Mouse (Mus musculus) forebrain, embryonic 15.5 days (tissue): ENCODE results near the gene Gm1043. TPM values are rescaled to one million over a fixed set of nuclear protein-coding genes. Genes with fewer than 3 reads are reported as not detected.
A peak's percentile ranks its signal among the peaks of the same experiment; 100 is the strongest.

Source experiments
- ATAC-seq: fragments of 200-750 bp; cut with Nextera tagmentation; replicated peaks from 2 replicates; pipeline ENCODE4 v1.8.0; 2017; ENCODE audit warnings: mild to moderate bottlenecking, moderate TSS enrichment, moderate library complexity
- H3K27ac ChIP-seq: fragments of 300-500 bp; sonication (generic); replicated peaks from 2 replicates; pipeline ENCODE4 v1.5.1; 2015; ENCODE audit warnings: mild to moderate bottlenecking, inconsistent platforms
- H3K27me3 ChIP-seq: fragments of 300-500 bp; sonication (generic); 2 replicates; pipeline ENCODE4 v1.6.1; 2015; ENCODE audit warnings: inconsistent platforms
- H3K36me3 ChIP-seq: fragments of 300-500 bp; sonication (generic); 2 replicates; pipeline ENCODE4 v1.6.1; 2015; ENCODE audit warnings: mild to moderate bottlenecking, inconsistent platforms
- H3K4me1 ChIP-seq: fragments of 300-500 bp; sonication (generic); 2 replicates; pipeline ENCODE4 v1.6.1; 2015; ENCODE audit warnings: inconsistent platforms
- H3K4me2 ChIP-seq: fragments of 300-500 bp; sonication (generic); replicated peaks from 2 replicates; pipeline ENCODE4 v1.6.1; 2015; ENCODE audit warnings: mild to moderate bottlenecking, inconsistent platforms
- H3K4me3 ChIP-seq: fragments of 300-500 bp; sonication (generic); 2 replicates; pipeline ENCODE4 v1.5.1; 2015; ENCODE audit warnings: mild to moderate bottlenecking, inconsistent platforms
- H3K9ac ChIP-seq: fragments of 300-500 bp; sonication (generic); replicated peaks from 2 replicates; pipeline ENCODE4 v1.6.1; 2015; ENCODE audit warnings: mild to moderate bottlenecking, inconsistent platforms
- H3K9me3 ChIP-seq: fragments of 300-500 bp; sonication (generic); 2 replicates; pipeline ENCODE4 v1.6.1; 2016; ENCODE audit warnings: inconsistent platforms
- WGBS: fragments of 180-500 bp; shearing (Covaris S2); methylation state at CpG from one replicate; pipeline ENCODE4 v1.1.7; 2015; ENCODE audit warnings: mixed read lengths; 5-methylcytosine and 5-hydroxymethylcytosine counted together
- polyA plus RNA-seq: library from polyadenylated mRNA; unstranded; fragments of >200 nt; fragmentation: Nextera tagmentation; extraction: Ambion mirVana; gene quantifications from 2 replicates; pipeline ENCODE4 v1.2.1, GENCODE M21; 2015

The Gm1043 gene
- polyA plus RNA-seq, 1 experiment from 2014 or later = 2.3 TPM

- no peaks in the 10 kb centered on the region for H3K27me3 ChIP-seq
- 40% methylated on average over 5 of the region's 5 CpGs for WGBS
- no peaks in the 10 kb centered on the region for H3K36me3 ChIP-seq
- no peak overlapping the region for H3K4me3 ChIP-seq
- ATAC-seq = no peak
- H3K9ac ChIP-seq = no peak overlapping the region
- no peak overlapping the region for H3K4me2 ChIP-seq
- H3K4me1 ChIP-seq = no peaks in the 10 kb centered on the region
- H3K9me3 ChIP-seq = no peaks in the 10 kb centered on the region
- H3K27ac ChIP-seq = no peak overlapping the region
These were observed 134.4 kb downstream of the Gm1043 start for GRCm38 (mm10) chr5:37219615-37220014.

- Histone ChIP-seq H3K36me3 (no peaks in the 10 kb centered on the region), H3K27me3 (no peaks in the 10 kb centered on the region), H3K4me3 (no peak overlapping the region), H3K4me1 (no peaks in the 10 kb centered on the region), H3K9ac (no peak overlapping the region), H3K4me2 (no peak overlapping the region), H3K9me3 (no peaks in the 10 kb centered on the region), H3K27ac (no peak overlapping the region)
- 92% methylated on average over 5 of the region's 5 CpGs for WGBS
- no peak for ATAC-seq
These were observed 135.4 kb downstream of the Gm1043 start for GRCm38 (mm10) chr5:37220575-37220974.

GRCm38 (mm10) chr5:37221563-37221962 is 136.4 kb downstream of the Gm1043 start:
- Histone ChIP-seq H3K27me3 (no peaks in the 10 kb centered on the region), H3K9ac (no peak overlapping the region), H3K27ac (no peak overlapping the region), H3K4me1 (no peaks in the 10 kb centered on the region), H3K4me3 (no peak overlapping the region), H3K36me3 (no peaks in the 10 kb centered on the region), H3K9me3 (no peaks in the 10 kb centered on the region), H3K4me2 (no peak overlapping the region)
- 38% methylated on average over 6 of the region's 6 CpGs for WGBS
- no peak for ATAC-seq

- Histone ChIP-seq H3K36me3 (no peaks in the 10 kb centered on the region), H3K27ac (no peak overlapping the region), H3K9ac (no peak overlapping the region), H3K9me3 (no peaks in the 10 kb centered on the region), H3K4me2 (no peak overlapping the region), H3K27me3 (no peaks in the 10 kb centered on the region), H3K4me1 (no peaks in the 10 kb centered on the region), H3K4me3 (no peak overlapping the region)
- no peak for ATAC-seq
- 47% methylated on average over 8 of the region's 8 CpGs for WGBS
These were observed 137.1 kb downstream of the Gm1043 start for GRCm38 (mm10) chr5:37222316-37222715.

GRCm38 (mm10) chr5:37225708-37226107 is 140.5 kb downstream of the Gm1043 start:
- ATAC-seq = no peak
- no peaks in the 10 kb centered on the region for H3K9me3 ChIP-seq
- H3K4me2 ChIP-seq = no peak overlapping the region
- no peaks in the 10 kb centered on the region for H3K27me3 ChIP-seq
- H3K9ac ChIP-seq = no peak overlapping the region
- WGBS = 88% methylated on average over 1 of the region's 1 CpGs
- no peaks in the 10 kb centered on the region for H3K4me1 ChIP-seq
- no peak overlapping the region for H3K27ac ChIP-seq
- H3K36me3 ChIP-seq = no peaks in the 10 kb centered on the region
- no peak overlapping the region for H3K4me3 ChIP-seq

- Histone ChIP-seq H3K4me3 (no peak overlapping the region), H3K27ac (no peak overlapping the region), H3K9me3 (no peaks in the 10 kb centered on the region), H3K4me2 (no peak overlapping the region), H3K9ac (no peak overlapping the region), H3K36me3 (no peaks in the 10 kb centered on the region), H3K4me1 (0 out of 2 replicates have a peak, but pooled peaks cover 4% of the 10 kb centered on the region), H3K27me3 (0 out of 2 replicates have a peak, but pooled peaks cover 2% of the 10 kb centered on the region)
- ATAC-seq = no peak
- WGBS = 65% methylated on average over 6 of the region's 6 CpGs
These were observed 142.9 kb downstream of the Gm1043 start for GRCm38 (mm10) chr5:37227956-37228680.

GRCm38 (mm10) chr5:37228894-37229293 is 143.7 kb downstream of the Gm1043 start:
- 63% methylated on average over 7 of the region's 7 CpGs for WGBS
- Histone ChIP-seq H3K27ac (no peak overlapping the region), H3K4me2 (no peak overlapping the region), H3K9me3 (no peaks in the 10 kb centered on the region), H3K4me1 (0 out of 2 replicates have a peak, but pooled peaks cover 4% of the 10 kb centered on the region), H3K36me3 (no peaks in the 10 kb centered on the region), H3K27me3 (0 out of 2 replicates have a peak, but pooled peaks cover 2% of the 10 kb centered on the region), H3K9ac (no peak overlapping the region), H3K4me3 (no peak overlapping the region)
- ATAC-seq = no peak

- H3K4me3 ChIP-seq = no peak overlapping the region
- no peak overlapping the region for H3K9ac ChIP-seq
- peak; percentile 44; the same call in 1 of the 2 replicates for ATAC-seq
- 0 out of 2 replicates have a peak, but pooled peaks cover 2% of the 10 kb centered on the region for H3K27me3 ChIP-seq
- WGBS = 45% methylated on average over 9 of the region's 9 CpGs
- H3K27ac ChIP-seq = peak overlapping the region; percentile 37
- H3K36me3 ChIP-seq = no peaks in the 10 kb centered on the region
- 0 out of 2 replicates have a peak, but pooled peaks cover 4% of the 10 kb centered on the region for H3K4me1 ChIP-seq
- no peak overlapping the region for H3K4me2 ChIP-seq
- H3K9me3 ChIP-seq = no peaks in the 10 kb centered on the region
These were observed 147.9 kb downstream of the Gm1043 start for GRCm38 (mm10) chr5:37233010-37233557.

- no peak overlapping the region for H3K4me3 ChIP-seq
- no peak for ATAC-seq
- no peaks in the 10 kb centered on the region for H3K9me3 ChIP-seq
- H3K4me1 ChIP-seq = peaks cover 25% of the 10 kb centered on the region
- H3K4me2 ChIP-seq = no peak overlapping the region
- H3K27ac ChIP-seq = no peak overlapping the region
- WGBS = 43% methylated on average over 2 of the region's 2 CpGs
- no peak overlapping the region for H3K9ac ChIP-seq
- H3K27me3 ChIP-seq = peaks cover 30% of the 10 kb centered on the region
- no peaks in the 10 kb centered on the region for H3K36me3 ChIP-seq
These were observed 153.5 kb downstream of the Gm1043 start for GRCm38 (mm10) chr5:37238654-37239053.

GRCm38 (mm10) chr5:37240550-37240949 is 155.4 kb downstream of the Gm1043 start:
- no peak overlapping the region for H3K4me2 ChIP-seq
- no peaks in the 10 kb centered on the region for H3K9me3 ChIP-seq
- no peak for ATAC-seq
- H3K4me1 ChIP-seq = peaks cover 44% of the 10 kb centered on the region
- peaks cover 30% of the 10 kb centered on the region for H3K27me3 ChIP-seq
- no peaks in the 10 kb centered on the region for H3K36me3 ChIP-seq
- no peak overlapping the region for H3K4me3 ChIP-seq
- H3K9ac ChIP-seq = no peak overlapping the region
- H3K27ac ChIP-seq = no peak overlapping the region
- 10% methylated on average over 5 of the region's 5 CpGs for WGBS

GRCm38 (mm10) chr5:37241224-37241623 is 156.1 kb downstream of the Gm1043 start:
- no peaks in the 10 kb centered on the region for H3K9me3 ChIP-seq
- H3K27me3 ChIP-seq = peaks cover 30% of the 10 kb centered on the region
- peaks cover 44% of the 10 kb centered on the region for H3K4me1 ChIP-seq
- H3K4me2 ChIP-seq = peak overlapping the region; percentile 61
- peak overlapping the region; percentile 93 for H3K9ac ChIP-seq
- peak overlapping the region; percentile 44 for H3K27ac ChIP-seq
- H3K36me3 ChIP-seq = no peaks in the 10 kb centered on the region
- H3K4me3 ChIP-seq = peak overlapping the region; percentile 78
- WGBS = 7% methylated on average over 9 of the region's 9 CpGs
- peak; percentile 11 for ATAC-seq

- peaks cover 44% of the 10 kb centered on the region for H3K4me1 ChIP-seq
- no peaks in the 10 kb centered on the region for H3K9me3 ChIP-seq
- peak within 1 kb of the TSS; percentile 93 for H3K9ac ChIP-seq
- peak within 1 kb of the TSS; percentile 78 for H3K4me3 ChIP-seq
- under 1% methylated on average over 53 of the region's 56 CpGs for WGBS
- no peaks in the 10 kb centered on the region for H3K36me3 ChIP-seq
- H3K27ac ChIP-seq = peak within 1 kb of the TSS; percentile 44
- peak; percentile 76 for ATAC-seq
- H3K4me2 ChIP-seq = peak within 1 kb of the TSS; percentile 61
- H3K27me3 ChIP-seq = peaks cover 30% of the 10 kb centered on the region
These were observed 156.5 kb downstream of the Gm1043 start, which contains the start of gene Crmp1 for GRCm38 (mm10) chr5:37241651-37242151. TSS of gene Crmp1 (plus strand) at chr5:37241940.
